Mouse (Mus musculus) E14TG2a.4 (cell line): ENCODE data around the gene Nr4a3.

Experiments
- H3K27me3 ChIP-seq: 2 replicates; pipeline ENCODE4 v1.6.1; 2014; ENCODE audit warnings: low read length, control low read depth; ENCODE audit not compliant: insufficient read depth
- H3K36me3 ChIP-seq: 2 replicates; pipeline ENCODE4 v1.6.1; 2014; ENCODE audit warnings: low read length, control low read depth; ENCODE audit not compliant: insufficient read depth
- H3K4me1 ChIP-seq: replicated peaks from 2 replicates; pipeline ENCODE4 v1.6.1; 2014; ENCODE audit warnings: low read depth, low read length, control low read depth
- H3K4me3 ChIP-seq: replicated peaks from 2 replicates; pipeline ENCODE4 v1.5.1; 2014; ENCODE audit warnings: mild to moderate bottlenecking, low read length
- H3K9me3 ChIP-seq: 2 replicates; pipeline ENCODE4 v1.6.1; 2014; ENCODE audit warnings: low read length, control low read depth
- CTCF ChIP-seq: conservative IDR thresholded peaks from 2 replicates; pipeline ENCODE4 v1.5.1; 2014; ENCODE audit warnings: low read length
- NANOG ChIP-seq: IDR thresholded peaks from 2 replicates; pipeline ENCODE4 v1.6.1; 2014; ENCODE audit warnings: borderline replicate concordance, low read length, mixed read lengths
- POU5F1 ChIP-seq: IDR thresholded peaks from 2 replicates; pipeline ENCODE4 v1.6.1; 2014; ENCODE audit warnings: low read length, borderline replicate concordance

Gene Nr4a3

GRCm38 (mm10) chr4:48039736-48040135 is 5.2 kb upstream of the Nr4a3 start:
- peaks cover 16% of the 10 kb centered on the region for H3K4me1 ChIP-seq
- H3K4me3 ChIP-seq: no peak overlapping the region

GRCm38 (mm10) chr4:48042466-48042785 is 2.5 kb upstream of the Nr4a3 start:
- H3K4me1 ChIP-seq: peaks cover 34% of the 10 kb centered on the region
- TF ChIP-seq POU5F1 (no peak), NANOG (no peak), CTCF (no peak)
- peak overlapping the region; percentile 88 for H3K4me3 ChIP-seq
- H3K9me3 ChIP-seq: no peaks in the 10 kb centered on the region
- peaks cover 68% of the 10 kb centered on the region for H3K27me3 ChIP-seq
- no peaks in the 10 kb centered on the region for H3K36me3 ChIP-seq

More at GRCm38 (mm10) chr4:48039736-48040135, 5.2 kb upstream of the Nr4a3 start:
- H3K36me3 ChIP-seq: no peaks in the 10 kb centered on the region
- H3K27me3 ChIP-seq: peaks cover 45% of the 10 kb centered on the region
- H3K9me3 ChIP-seq: no peaks in the 10 kb centered on the region
- TF ChIP-seq NANOG (no peak), CTCF (no peak), POU5F1 (no peak)

GRCm38 (mm10) chr4:48042786-48043701 is 1.9 kb upstream of the Nr4a3 start:
- TF ChIP-seq POU5F1 (no peak), CTCF (no peak), NANOG (no peak)
- peaks cover 72% of the 10 kb centered on the region for H3K27me3 ChIP-seq
- H3K36me3 ChIP-seq: no peaks in the 10 kb centered on the region
- H3K4me3 ChIP-seq: peak overlapping the region; percentile 88
- peaks cover 40% of the 10 kb centered on the region for H3K4me1 ChIP-seq
- H3K9me3 ChIP-seq: no peaks in the 10 kb centered on the region

GRCm38 (mm10) chr4:48044141-48044490 is 837 bp upstream of the Nr4a3 start:
- peaks cover 51% of the 10 kb centered on the region for H3K4me1 ChIP-seq
- H3K27me3 ChIP-seq: peaks cover 73% of the 10 kb centered on the region
- peak overlapping the region; percentile 88 for H3K4me3 ChIP-seq
- TF ChIP-seq CTCF (no peak), POU5F1 (no peak), NANOG (no peak)
- no peaks in the 10 kb centered on the region for H3K9me3 ChIP-seq
- no peaks in the 10 kb centered on the region for H3K36me3 ChIP-seq

- H3K9me3 ChIP-seq: no peaks in the 10 kb centered on the region
- peaks cover 52% of the 10 kb centered on the region for H3K4me1 ChIP-seq
- TF ChIP-seq NANOG (no peak), CTCF (no peak), POU5F1 (no peak)
- H3K4me3 ChIP-seq: peak overlapping the region; percentile 88
- no peaks in the 10 kb centered on the region for H3K36me3 ChIP-seq
- H3K27me3 ChIP-seq: peaks cover 77% of the 10 kb centered on the region
Measured at GRCm38 (mm10) chr4:48045281-48045720, 348 bp downstream of the Nr4a3 start.

- peak overlapping the region; percentile 88 for H3K4me3 ChIP-seq
- no peaks in the 10 kb centered on the region for H3K36me3 ChIP-seq
- TF ChIP-seq NANOG (no peak), CTCF (no peak), POU5F1 (no peak)
- H3K27me3 ChIP-seq: peaks cover 81% of the 10 kb centered on the region
- H3K4me1 ChIP-seq: peaks cover 52% of the 10 kb centered on the region
- H3K9me3 ChIP-seq: no peaks in the 10 kb centered on the region
Measured at GRCm38 (mm10) chr4:48045721-48046460, 938 bp downstream of the Nr4a3 start.

GRCm38 (mm10) chr4:48046461-48046901 is 1.5 kb downstream of the Nr4a3 start:
- no peaks in the 10 kb centered on the region for H3K9me3 ChIP-seq
- peaks cover 86% of the 10 kb centered on the region for H3K27me3 ChIP-seq
- no peaks in the 10 kb centered on the region for H3K36me3 ChIP-seq
- peaks cover 57% of the 10 kb centered on the region for H3K4me1 ChIP-seq
- TF ChIP-seq NANOG (no peak), CTCF (no peak), POU5F1 (no peak)
- H3K4me3 ChIP-seq: peak overlapping the region; percentile 88

- Histone ChIP-seq H3K36me3 (no peaks in the 10 kb centered on the region), H3K4me3 (peak overlapping the region; percentile 62), H3K4me1 (peaks cover 59% of the 10 kb centered on the region), H3K9me3 (no peaks in the 10 kb centered on the region), H3K27me3 (peaks cover 87% of the 10 kb centered on the region)
- no peak for TF ChIP-seq NANOG
- TF ChIP-seq CTCF: no peak
- no peak for TF ChIP-seq POU5F1
Measured at GRCm38 (mm10) chr4:48047136-48047765, 2.3 kb downstream of the Nr4a3 start.
